ENCODE assay signal across 11 mouse cellular contexts in genomic region chr1:90696000-90696399, GRCm38 (mm10).
A peak's percentile ranks its signal among the peaks of the same experiment; 100 is the strongest.
DNase-seq lines count a peak whose midpoint lies in the region.
"Had no signal": no experiment of that assay in that cellular context is flagged by ENCODE, and none has a peak within 500 bp of the region (broad histone marks: within the 10 kb centered on the region; RNA-seq: fewer than 3 reads in every experiment).

No protein-coding gene starts in this region.

- intact Hi-C loops in heart, postnatal 14 days (cut with DNase I), result no loop called here

- peak; percentile 36 for DNase-seq in adrenal gland, postnatal 10 days
- DNase-seq in adrenal gland, postnatal 25 days, result no peak
- peak; percentile 86 for DNase-seq in heart, adult 11 months
- DNase-seq in heart, postnatal 14 days, result no peak
- peak; percentile 19 for DNase-seq in thymus, postnatal 14 days
- no peak for DNase-seq in thymus, postnatal 10 days (ENCODE audit: low spot score in 2 of 2)
- DNase-seq in left cerebral cortex, adult 8-10 months (ENCODE audit: low spot score in 2 of 2), result no peak
- DNase-seq: cerebellum, adult 11-12 months; cerebellum, adult 9-10 months; cerebellum, postnatal 25 days; gastrocnemius, postnatal 10 days had no signal

Comparison
In these comparisons a context has a peak if more than half of its experiments do, and no peak if none do; other contexts are left out.
1. DNase-seq: peak in adrenal gland, postnatal 10 days (single experiment), heart, adult 11 months (single experiment) and thymus, postnatal 14 days (single experiment); none in adrenal gland, postnatal 25 days (single experiment), heart, postnatal 14 days (0 of 2), thymus, postnatal 10 days (0 of 2) and left cerebral cortex, adult 8-10 months (0 of 2).